ENCODE assay signal across 15 mouse cellular contexts in genomic region chr10:96828581-96829246, GRCm38 (mm10).
DNase-seq lines count a peak whose midpoint lies in the region.
"Had no signal": no experiment of that assay in that cellular context is flagged by ENCODE, and none has a peak within 500 bp of the region (broad histone marks: within the 10 kb centered on the region; RNA-seq: fewer than 3 reads in every experiment).

No protein-coding gene starts in this region.

- H3K79me2 ChIP-seq in macrophage (ENCODE audit: inconsistent target) = no peaks in the 10 kb centered on the region

- no peaks in the 10 kb centered on the region for H3K36me3 ChIP-seq in macrophage (ENCODE audit: inconsistent target)
- H3K36me3 ChIP-seq: embryonic facial prominence, embryonic 15.5 days; G1E; heart, embryonic 13.5 days; hindbrain, embryonic 13.5 days; liver, embryonic 12.5 days had no signal

- no peak overlapping the region for H3K4me3 ChIP-seq in macrophage (ENCODE audit: inconsistent target)
- H3K4me3 ChIP-seq: embryonic facial prominence, embryonic 15.5 days; heart, embryonic 13.5 days; hindbrain, embryonic 13.5 days; liver, embryonic 12.5 days had no signal

- peak overlapping the region; percentile 31 for H3K27ac ChIP-seq in macrophage
- H3K27ac ChIP-seq: embryonic facial prominence, embryonic 15.5 days; heart, embryonic 13.5 days; hindbrain, embryonic 13.5 days; liver, embryonic 12.5 days; stomach, postnatal 0 days had no signal

- WGBS in macrophage (ENCODE audit: missing documents) = 76% methylated on average over 7 of the region's 7 CpGs

- peak; percentile 40 to 76 for DNase-seq in layer of hippocampus, adult 18-20 months (ENCODE audit: low spot score in 2 of 2)
- no peak for DNase-seq in layer of hippocampus, postnatal 10 days (ENCODE audit: low spot score in 2 of 2)
- peak; percentile 99 for DNase-seq in brain, adult 2 months (ENCODE audit: low read depth, low spot score)
- peak; percentile 98 for DNase-seq in cerebellum, adult 9-11 months
- DNase-seq in spleen, postnatal 4 days (ENCODE audit: low spot score in 2 of 2) = no peak
- no peak for DNase-seq in spleen, postnatal 10 days (ENCODE audit: low spot score in 2 of 2)
- DNase-seq: gastrocnemius, postnatal 10 days; lung, postnatal 4 days had no signal

Comparison
In these comparisons a context has a peak if more than half of its experiments do, and no peak if none do; other contexts are left out.
1. DNase-seq: peak in layer of hippocampus, adult 18-20 months (2 of 2), brain, adult 2 months (single experiment) and cerebellum, adult 9-11 months (single experiment); none in layer of hippocampus, postnatal 10 days (0 of 2), spleen, postnatal 4 days (0 of 2) and spleen, postnatal 10 days (0 of 2).